Mouse (Mus musculus) ES-E14 (cell line): ENCODE data around the gene Pde4d. TPM values are rescaled to one million over a fixed set of nuclear protein-coding genes. Genes with fewer than 3 reads are reported as not detected.

ENCODE experiments used
- DNase-seq: peaks from one replicate; pipeline ENCODE4 v3.0.0-alpha.2; 2013; ENCODE audit warnings: low read depth, low spot score
- H3K27ac ChIP-seq: 2 replicates; pipeline ENCODE4 v1.5.1; 2012; ENCODE audit warnings: low read depth, mild to moderate bottlenecking, low read length, moderate library complexity, mixed read lengths; ENCODE audit not compliant: poor library complexity, insufficient read depth, severe bottlenecking
- H3K36me3 ChIP-seq: 2 replicates; pipeline ENCODE4 v1.6.1; 2012; ENCODE audit warnings: mild to moderate bottlenecking, low read length, moderate library complexity, mixed read lengths; ENCODE audit not compliant: control insufficient read depth, poor library complexity, insufficient read depth, severe bottlenecking
- H3K4me1 ChIP-seq, 2 experiments: fragments of 150-350 bp in 1 of 2; sonication (generic) in 1 of 2; 2 replicates each; pipeline ENCODE4 v1.6.1; 2012; ENCODE audit warnings: low read length in 2 of 2, mild to moderate bottlenecking in 1 of 2, mixed read lengths in 1 of 2; ENCODE audit not compliant: control insufficient read depth in 2 of 2, insufficient read depth in 2 of 2, poor library complexity in 1 of 2
- H3K4me3 ChIP-seq, 2 experiments: fragments of 150-350 bp in 1 of 2; sonication (generic) in 1 of 2; 2 replicates each; pipeline ENCODE4 v1.5.1; 2012; ENCODE audit warnings: low read length in 2 of 2, low read depth in 1 of 2, mild to moderate bottlenecking in 1 of 2, mixed read lengths in 1 of 2; ENCODE audit not compliant: insufficient read depth in 1 of 2, poor library complexity in 1 of 2, severe bottlenecking in 1 of 2
- H3K9ac ChIP-seq: 2 replicates; pipeline ENCODE4 v1.6.1; 2012; ENCODE audit warnings: low read depth, mild to moderate bottlenecking, low read length, mixed read lengths; ENCODE audit not compliant: poor library complexity, insufficient read depth, severe bottlenecking
- H3K9me3 ChIP-seq: fragments of 150-350 bp; sonication (generic); 2 replicates; pipeline ENCODE4 v1.6.1; 2012; ENCODE audit warnings: low read depth, mild to moderate bottlenecking, low read length; ENCODE audit not compliant: control insufficient read depth, insufficient read depth
- CHD2 ChIP-seq: IDR thresholded peaks from 2 replicates; pipeline ENCODE4 v1.6.1; 2014; ENCODE audit warnings: mild to moderate bottlenecking, low read depth, low read length, inconsistent platforms
- HCFC1 ChIP-seq: IDR thresholded peaks from 2 replicates; pipeline ENCODE4 v1.6.1; 2012; ENCODE audit warnings: low read length, inconsistent platforms, borderline replicate concordance; ENCODE audit not compliant: insufficient read depth
- MAFK ChIP-seq: IDR thresholded peaks from 2 replicates; pipeline ENCODE4 v1.6.1; 2014; ENCODE audit warnings: mild to moderate bottlenecking, low read depth, low read length, inconsistent platforms; ENCODE audit not compliant: insufficient read depth
- ZC3H11A ChIP-seq: IDR thresholded peaks from 2 replicates; pipeline ENCODE4 v1.6.1; 2012; ENCODE audit warnings: low read depth, mild to moderate bottlenecking, inconsistent platforms, low read length, borderline replicate concordance
- ZNF384 ChIP-seq: IDR thresholded peaks from 2 replicates; pipeline ENCODE4 v1.6.1; 2012; ENCODE audit warnings: low read depth, low read length, inconsistent platforms
- in situ Hi-C, 2 experiments: fragments of 600-800 bp; cut with MboI; formaldehyde crosslinking; loops; one replicate each; pipeline ENCODE4 v1.15.1; 2025; ENCODE audit warnings: low sequenced_read_pairs in 2 of 2, inconsistent platforms in 1 of 2; ENCODE audit not compliant: unreplicated experiment in 2 of 2
- total RNA-seq: library from RNA; depleted of rRNA; stranded (reverse); fragments of 300-350 nt; gene quantifications from 2 replicates; pipeline ENCODE4 v1.2.3, GENCODE M21; 2012

The Pde4d gene
- total RNA-seq, 1 experiment, result 10.4 TPM

DNA sequence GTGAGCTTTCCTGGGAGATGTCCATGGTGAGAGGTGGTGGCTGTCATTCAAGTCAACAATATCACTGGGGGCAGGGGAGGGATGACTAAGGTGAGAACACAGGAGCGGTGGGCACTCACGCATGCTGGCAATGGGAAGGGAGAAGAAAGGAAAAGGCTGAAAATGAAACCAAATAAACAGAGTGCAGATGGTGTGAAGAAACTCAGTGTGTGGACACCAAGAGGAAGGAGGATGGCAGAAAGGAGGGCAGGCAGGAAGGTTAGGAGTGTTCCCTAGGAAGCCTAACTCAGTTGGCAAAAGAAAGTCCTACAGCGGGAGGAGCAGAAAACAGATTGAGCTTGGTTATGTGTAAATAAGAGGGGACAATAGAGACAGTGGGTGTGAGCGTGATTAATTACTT lies 1107.1 kb downstream of the Pde4d start:
- Histone ChIP-seq H3K4me1 (no peaks in the 10 kb centered on the region), H3K36me3 (no peaks in the 10 kb centered on the region), H3K4me3 (no peak overlapping the region), H3K27ac (no peak overlapping the region), H3K9ac (no peak overlapping the region), H3K9me3 (no peaks in the 10 kb centered on the region)
- in situ Hi-C loops, result no loop called here
- DNase-seq, result no peak
- TF ChIP-seq HCFC1, result no peak
- TF ChIP-seq ZC3H11A, result no peak
- no peak for TF ChIP-seq ZNF384
- no peak for TF ChIP-seq MAFK
- no peak for TF ChIP-seq CHD2

DNA sequence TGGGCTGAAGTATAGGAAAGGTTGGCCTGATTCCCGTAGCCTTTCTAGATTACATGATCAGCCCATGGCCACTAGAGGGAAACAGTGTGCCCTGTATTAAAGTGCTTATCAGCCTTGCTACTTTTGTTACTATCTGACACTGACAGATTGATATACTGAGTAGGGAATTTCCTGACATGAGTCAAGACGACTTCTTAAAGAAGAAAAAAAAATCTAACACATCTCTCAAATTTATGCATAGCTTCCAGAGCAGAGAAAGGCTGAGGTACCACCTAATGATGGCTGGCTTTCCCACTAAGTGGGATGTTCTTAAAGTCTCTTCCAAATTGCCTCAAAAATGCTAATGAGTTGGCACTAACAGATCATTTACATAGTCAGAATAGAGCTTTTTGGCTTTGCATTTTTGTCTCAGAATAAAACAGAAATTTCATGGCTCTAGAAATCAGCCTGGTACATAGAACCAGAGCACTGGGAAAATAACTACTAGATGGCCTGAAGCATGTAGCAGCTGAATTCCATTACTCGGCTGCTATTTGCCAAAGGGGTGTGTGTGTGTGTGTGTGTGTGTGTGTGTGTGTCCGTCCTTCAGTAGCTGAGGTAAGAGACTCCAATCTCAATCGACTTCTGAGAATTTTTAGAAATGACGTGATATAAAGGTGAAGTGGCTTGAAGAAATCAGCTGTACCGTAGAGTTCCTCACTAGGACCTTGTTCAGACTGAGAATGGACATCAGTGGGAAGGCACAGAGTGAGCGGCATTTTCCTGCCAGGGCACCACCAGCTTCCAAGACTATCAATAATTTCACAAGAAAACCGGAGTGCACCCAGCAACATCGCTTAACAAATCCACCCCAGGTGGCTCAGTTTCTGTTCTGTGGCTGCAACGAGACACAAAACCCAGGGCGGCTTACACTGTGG lies 1108.9 kb downstream of the Pde4d start:
- Histone ChIP-seq H3K4me1 (no peaks in the 10 kb centered on the region), H3K27ac (no peak overlapping the region), H3K4me3 (no peak overlapping the region), H3K36me3 (no peaks in the 10 kb centered on the region), H3K9me3 (no peaks in the 10 kb centered on the region), H3K9ac (no peak overlapping the region)
- in situ Hi-C loops, result no loop called here
- DNase-seq, result peak; percentile 22
- TF ChIP-seq HCFC1 (no peak), ZC3H11A (peak; percentile 35; the same call in 1 of the 2 replicates)

DNA sequence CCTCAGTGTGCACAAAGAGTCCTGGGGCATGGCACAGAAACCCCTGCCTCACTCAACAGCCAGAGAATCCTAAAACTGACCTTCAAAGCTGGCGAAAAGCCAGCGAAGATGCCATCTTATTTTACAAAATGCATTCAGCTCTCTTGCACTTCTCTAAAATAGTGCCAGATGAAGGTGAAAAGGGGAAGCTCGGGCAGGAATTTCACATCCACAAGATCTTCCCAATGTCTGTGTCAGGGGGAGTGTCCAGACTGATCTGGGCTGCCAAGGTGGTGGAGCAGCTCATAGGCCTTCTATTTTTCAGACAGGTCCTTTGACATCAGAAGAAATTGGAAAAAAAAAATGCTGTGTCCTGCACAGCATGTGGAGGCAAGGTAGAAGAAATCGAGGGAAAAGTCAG lies 1110.5 kb downstream of the Pde4d start:
- Histone ChIP-seq H3K4me1 (no peaks in the 10 kb centered on the region; a peak in 1 of 4 replicates), H3K9me3 (no peaks in the 10 kb centered on the region), H3K9ac (no peak overlapping the region), H3K36me3 (no peaks in the 10 kb centered on the region), H3K4me3 (no peak overlapping the region), H3K27ac (no peak overlapping the region)
- in situ Hi-C loops, result no loop called here
- no peak for DNase-seq
- TF ChIP-seq HCFC1 (no peak), MAFK (no peak), ZNF384 (no peak), CHD2 (no peak), ZC3H11A (no peak)

DNA sequence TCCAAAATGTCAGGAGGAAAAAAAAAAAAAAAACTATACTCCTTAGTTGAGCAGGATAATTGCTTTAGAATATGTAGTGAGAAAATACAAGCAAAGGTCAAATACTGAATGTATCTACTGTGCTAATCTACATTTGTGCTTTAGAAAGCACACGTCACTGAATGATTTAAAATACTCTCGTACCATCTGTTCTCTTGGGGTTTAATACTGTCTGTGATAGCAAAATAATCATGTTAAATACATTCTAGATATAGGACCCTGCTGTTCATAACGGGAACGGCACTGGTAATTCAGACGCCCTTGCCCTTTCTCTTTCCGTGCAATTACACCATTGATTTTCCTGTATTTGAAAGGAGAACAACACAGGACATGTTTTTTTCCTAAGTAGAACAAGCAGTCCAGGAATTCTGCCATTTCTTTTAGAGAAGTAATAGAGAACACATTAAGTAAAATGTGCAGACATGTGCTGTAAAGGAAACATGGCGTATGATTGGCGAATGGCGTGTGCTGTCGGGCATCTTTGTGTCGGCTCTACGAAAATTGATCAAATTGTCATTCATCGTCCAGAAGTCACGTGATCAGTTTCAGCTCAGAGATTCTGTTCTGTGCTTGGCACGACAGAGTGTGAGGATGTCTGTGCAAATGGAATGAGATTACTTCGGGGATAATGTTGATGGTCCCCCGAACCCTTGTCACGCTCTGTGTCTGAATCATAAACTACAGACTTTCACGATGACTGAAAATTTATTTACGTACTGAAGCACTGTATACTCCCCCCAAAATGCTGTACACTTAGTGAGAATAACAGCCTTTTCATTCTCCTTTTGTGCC lies 1119.1 kb downstream of the Pde4d start:
- in situ Hi-C loops, result no loop called here
- Histone ChIP-seq H3K27ac (no peak overlapping the region), H3K4me1 (peaks cover 0 to 2% of the 10 kb centered on the region in 2 experiments; a peak in 1 of 4 replicates), H3K9ac (no peak overlapping the region), H3K4me3 (no peak overlapping the region), H3K9me3 (no peaks in the 10 kb centered on the region), H3K36me3 (no peaks in the 10 kb centered on the region)
- TF ChIP-seq CHD2 (no peak), HCFC1 (no peak), MAFK (no peak), ZNF384 (no peak), ZC3H11A (no peak)
- DNase-seq, result no peak
